15 mouse cellular contexts compared by ENCODE assay signal in the genomic region with DNA sequence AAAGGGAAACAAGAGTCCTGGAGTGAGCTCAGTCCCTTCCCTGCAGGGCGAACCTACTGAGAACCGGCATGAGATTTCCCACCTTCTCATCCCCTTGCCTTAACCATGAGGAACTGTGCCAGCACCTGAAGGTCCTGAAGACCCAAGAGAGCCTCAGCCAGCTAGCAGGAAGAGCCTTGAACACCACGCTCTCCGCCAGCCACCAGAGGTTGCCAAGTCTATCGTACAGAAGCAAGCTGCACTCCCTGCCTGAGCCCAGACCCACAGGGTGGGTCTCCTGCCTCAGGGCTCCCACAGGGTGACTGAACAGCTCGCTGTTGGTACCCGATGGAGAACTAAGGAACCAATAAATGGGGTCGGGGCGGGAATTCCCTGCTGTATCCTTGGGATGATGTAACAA.
DNase-seq lines count a peak whose midpoint lies in the region; ATAC-seq and TF ChIP-seq lines count a peak whose summit lies in the region.
"Had no signal": no experiment of that assay in that cellular context is flagged by ENCODE, and none has a peak within 500 bp of the region (broad histone marks: within the 10 kb centered on the region; RNA-seq: fewer than 3 reads in every experiment).

No protein-coding gene starts in this region.

- peak; percentile 34 for ATAC-seq in frontal cortex, adult (ENCODE audit: low TSS enrichment)
- ATAC-seq in midbrain, postnatal 0 days (ENCODE audit: low FRiP score): no peak
- 0 out of 2 replicates have a peak, but pooled peaks have one; percentile 18 for ATAC-seq in forebrain, embryonic 16.5 days
- ATAC-seq in stomach, postnatal 0 days (ENCODE audit: low FRiP score, low TSS enrichment): no peak

- H3K36me3 ChIP-seq in midbrain, embryonic 10.5 days: no peaks in the 10 kb centered on the region
- H3K36me3 ChIP-seq in midbrain, postnatal 0 days (ENCODE audit: insufficient read depth, low read length): 0 out of 2 replicates have a peak, but pooled peaks cover 11% of the 10 kb centered on the region
- H3K36me3 ChIP-seq in forebrain, embryonic 16.5 days (ENCODE audit: control insufficient read depth, insufficient read depth): no peaks in the 10 kb centered on the region
- no peaks in the 10 kb centered on the region for H3K36me3 ChIP-seq in stomach, postnatal 0 days (ENCODE audit: control insufficient read depth, insufficient read depth, low read length)
- H3K36me3 ChIP-seq: heart, embryonic 15.5 days; limb, embryonic 12.5 days had no signal

- H3K9me3 ChIP-seq in midbrain, embryonic 10.5 days (replicated peaks): no peaks in the 10 kb centered on the region
- no peaks in the 10 kb centered on the region for H3K9me3 ChIP-seq in midbrain, postnatal 0 days (ENCODE audit: low read length)
- no peaks in the 10 kb centered on the region for H3K9me3 ChIP-seq in forebrain, embryonic 16.5 days (ENCODE audit: control insufficient read depth, low read length)
- H3K9me3 ChIP-seq in stomach, postnatal 0 days (ENCODE audit: control insufficient read depth, low read length): no peaks in the 10 kb centered on the region
- H3K9me3 ChIP-seq: heart, embryonic 15.5 days; limb, embryonic 12.5 days had no signal

- no peak overlapping the region for H3K4me2 ChIP-seq in midbrain, postnatal 0 days (ENCODE audit: low read depth, low read length, poor library complexity, severe bottlenecking)
- no peak overlapping the region for H3K4me2 ChIP-seq in forebrain, embryonic 16.5 days (ENCODE audit: low read length)
- H3K4me2 ChIP-seq in stomach, postnatal 0 days (replicated peaks; ENCODE audit: low read depth): no peak overlapping the region
- H3K4me2 ChIP-seq: heart, embryonic 15.5 days; hindbrain, embryonic 14.5 days; limb, embryonic 12.5 days had no signal

- no peaks in the 10 kb centered on the region for H3K27me3 ChIP-seq in midbrain, embryonic 10.5 days (ENCODE audit: low read depth, poor library complexity, severe bottlenecking)
- H3K27me3 ChIP-seq in midbrain, postnatal 0 days (ENCODE audit: insufficient read depth, low read length): no peaks in the 10 kb centered on the region
- H3K27me3 ChIP-seq in forebrain, embryonic 16.5 days (replicated peaks; ENCODE audit: control insufficient read depth, insufficient read depth, low read length): no peaks in the 10 kb centered on the region
- H3K27me3 ChIP-seq in stomach, postnatal 0 days (ENCODE audit: control insufficient read depth, insufficient read depth, low read length): no peaks in the 10 kb centered on the region
- H3K27me3 ChIP-seq: heart, embryonic 15.5 days; limb, embryonic 12.5 days had no signal

- H3K27ac ChIP-seq in midbrain, embryonic 10.5 days (replicated peaks): peak overlapping the region; percentile 46; the same call in 1 of the 2 replicates
- no peak overlapping the region for H3K27ac ChIP-seq in midbrain, postnatal 0 days (ENCODE audit: low read depth, low read length)
- peak overlapping the region; percentile 46 for H3K27ac ChIP-seq in forebrain, embryonic 16.5 days (ENCODE audit: low read length)
- H3K27ac ChIP-seq in stomach, postnatal 0 days (replicated peaks): peak overlapping the region; percentile 61; the same call in 1 of the 2 replicates
- H3K27ac ChIP-seq: heart, embryonic 15.5 days; hindbrain, embryonic 14.5 days; limb, embryonic 12.5 days had no signal

- no peak for TF ChIP-seq CTCF in midbrain, postnatal 0 days (IDR thresholded peaks at IDR 0.05)
- no peak for TF ChIP-seq CTCF in stomach, postnatal 0 days (IDR thresholded peaks at IDR 0.05; ENCODE audit: low read depth)

- TF ChIP-seq EP300 in stomach, postnatal 0 days (optimal IDR thresholded peaks at IDR 0.05): no peak

- DNase-seq in frontal cortex, postnatal 14 days (ENCODE audit: low spot score in 2 of 2): no peak
- no peak for DNase-seq in midbrain, embryonic 10.5 days (ENCODE audit: low spot score)
- no peak for DNase-seq in midbrain, postnatal 0 days (ENCODE audit: low spot score)
- no peak for DNase-seq in stomach, postnatal 0 days (ENCODE audit: low spot score)
- no peak for DNase-seq in heart, adult 8-10 months (ENCODE audit: low spot score)
- DNase-seq: cerebellum, adult 8-10 months; kidney, adult 9 months; lung, postnatal 14 days; right cerebral cortex, postnatal 25 days; thymus, adult 18-20 months had no signal

- no peak overlapping the region for H3K9ac ChIP-seq in midbrain, postnatal 0 days (replicated peaks; ENCODE audit: low read length, poor library complexity, severe bottlenecking)
- peak overlapping the region; percentile 9; the same call in 1 of the 2 replicates for H3K9ac ChIP-seq in forebrain, embryonic 16.5 days (replicated peaks; ENCODE audit: low read depth, low read length)
- H3K9ac ChIP-seq in stomach, postnatal 0 days (ENCODE audit: low read length): no peak overlapping the region
- H3K9ac ChIP-seq: heart, embryonic 15.5 days; hindbrain, embryonic 14.5 days had no signal

- peaks cover 42% of the 10 kb centered on the region for H3K4me1 ChIP-seq in midbrain, embryonic 10.5 days
- H3K4me1 ChIP-seq in midbrain, postnatal 0 days (ENCODE audit: insufficient read depth, low read length): peaks cover 15% of the 10 kb centered on the region
- H3K4me1 ChIP-seq in forebrain, embryonic 16.5 days (replicated peaks; ENCODE audit: control insufficient read depth, insufficient read depth, low read length): peaks cover 15% of the 10 kb centered on the region
- no peaks in the 10 kb centered on the region; the same call in 1 of the 2 replicates for H3K4me1 ChIP-seq in stomach, postnatal 0 days (replicated peaks; ENCODE audit: control insufficient read depth, insufficient read depth)

- WGBS in midbrain, embryonic 10.5 days: 76% methylated on average over 9 of the region's 9 CpGs
- WGBS in midbrain, postnatal 0 days: 57% methylated on average over 9 of the region's 9 CpGs
- WGBS in forebrain, embryonic 16.5 days: 50% methylated on average over 9 of the region's 9 CpGs
- 57% methylated on average over 9 of the region's 9 CpGs for WGBS in stomach, postnatal 0 days

- H3K4me3 ChIP-seq in midbrain, embryonic 10.5 days: no peak overlapping the region
- no peak overlapping the region for H3K4me3 ChIP-seq in midbrain, postnatal 0 days (ENCODE audit: low read depth, low read length)
- no peak overlapping the region for H3K4me3 ChIP-seq in forebrain, embryonic 16.5 days (replicated peaks; ENCODE audit: low read length)
- no peak overlapping the region for H3K4me3 ChIP-seq in stomach, postnatal 0 days (ENCODE audit: low read depth, low read length)
- H3K4me3 ChIP-seq: heart, embryonic 15.5 days; limb, embryonic 12.5 days had no signal

Comparison
In these comparisons a context has a peak if more than half of its experiments do, and no peak if none do; other contexts are left out.
1. ATAC-seq: peak in frontal cortex, adult (single experiment) and forebrain, embryonic 16.5 days (single experiment); none in midbrain, postnatal 0 days (single experiment) and stomach, postnatal 0 days (single experiment).